Mouse (Mus musculus): Measurements from ENCODE around the gene Cx3cl1.
A peak's percentile ranks its signal among the peaks of the same experiment; 100 is the strongest.

Gene Cx3cl1

DNA sequence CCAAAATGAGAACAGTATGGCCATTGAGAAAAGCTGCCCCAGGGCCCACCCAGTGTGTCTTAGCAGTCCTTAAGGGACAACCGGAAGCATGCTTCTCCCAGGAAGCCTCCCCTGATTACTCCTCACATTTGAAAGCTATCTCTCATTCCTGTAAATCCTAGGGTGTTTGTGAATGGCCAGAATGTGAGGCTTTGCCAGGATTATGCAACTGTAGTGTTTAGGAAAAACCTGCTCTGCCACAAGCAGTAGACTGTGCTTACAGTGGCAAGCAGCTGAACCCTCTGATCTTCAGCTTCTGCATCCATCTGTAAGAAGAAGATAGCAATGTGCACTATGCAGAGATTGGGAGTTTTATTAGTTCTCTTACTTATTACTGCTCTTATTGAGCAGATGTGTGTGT, 2.8 kb downstream of the Cx3cl1 start:
- DNase-seq, result no peak

DNA sequence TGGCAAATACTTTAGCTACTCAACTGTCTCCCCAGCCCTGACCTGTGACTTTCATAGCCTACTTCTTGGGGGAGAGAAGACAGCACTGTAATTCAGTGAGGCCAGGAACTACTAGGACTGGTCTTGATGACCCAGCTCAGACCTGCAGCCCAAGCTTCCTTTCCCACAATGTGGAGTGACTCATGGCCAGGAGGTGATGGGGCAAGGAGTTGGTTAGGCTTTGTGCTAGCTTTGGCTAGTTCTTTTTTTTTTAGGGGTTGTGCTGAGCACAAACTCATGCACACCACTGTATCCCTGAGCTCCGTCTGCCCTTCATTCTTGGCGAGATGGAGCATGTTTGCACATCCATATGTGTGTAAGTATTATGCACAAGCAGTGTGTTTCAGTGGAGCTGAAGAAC, 4.5 kb downstream of the Cx3cl1 start:
- DNase-seq, result no peak

DNA sequence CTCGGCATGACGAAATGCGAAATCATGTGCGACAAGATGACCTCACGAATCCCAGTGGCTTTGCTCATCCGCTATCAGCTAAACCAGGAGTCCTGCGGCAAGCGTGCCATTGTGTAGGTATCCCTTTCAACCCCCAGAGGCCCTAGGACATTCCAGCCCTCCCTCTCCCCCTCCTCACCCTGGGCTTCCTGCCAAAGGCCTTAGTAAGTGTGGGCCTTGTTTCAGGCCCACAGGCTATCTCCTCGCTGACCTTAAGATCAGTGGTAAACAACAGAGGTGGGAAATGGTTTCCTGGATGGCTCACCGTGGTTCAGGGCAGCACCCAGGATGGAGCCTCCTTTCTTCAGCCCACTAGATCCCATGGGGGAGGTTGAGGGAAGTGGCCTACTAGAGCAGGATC, 6.2 kb downstream of the Cx3cl1 start:
- DNase-seq, result no peak

DNA sequence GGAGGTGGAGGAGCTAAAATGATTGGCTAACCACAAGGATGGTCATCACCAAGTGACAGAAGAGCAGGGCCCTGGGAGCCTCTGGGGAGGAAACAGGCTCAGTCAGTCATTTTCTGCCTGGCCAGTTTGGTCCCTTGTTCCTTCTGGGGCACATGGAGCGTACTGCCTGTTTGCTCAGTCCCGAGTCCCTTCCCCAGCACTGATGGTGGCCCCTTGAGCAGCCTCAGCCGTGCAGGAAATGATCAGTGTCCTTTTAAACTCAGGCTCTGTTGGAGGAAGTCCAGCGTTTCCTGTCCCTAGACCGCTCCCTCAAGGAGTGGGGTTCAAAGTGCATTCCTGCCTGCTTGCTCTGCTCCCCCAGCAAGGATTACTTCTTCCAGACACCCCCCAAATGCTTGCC, 6.7 kb downstream of the Cx3cl1 start:
- DNase-seq, result peak; percentile 92

DNA sequence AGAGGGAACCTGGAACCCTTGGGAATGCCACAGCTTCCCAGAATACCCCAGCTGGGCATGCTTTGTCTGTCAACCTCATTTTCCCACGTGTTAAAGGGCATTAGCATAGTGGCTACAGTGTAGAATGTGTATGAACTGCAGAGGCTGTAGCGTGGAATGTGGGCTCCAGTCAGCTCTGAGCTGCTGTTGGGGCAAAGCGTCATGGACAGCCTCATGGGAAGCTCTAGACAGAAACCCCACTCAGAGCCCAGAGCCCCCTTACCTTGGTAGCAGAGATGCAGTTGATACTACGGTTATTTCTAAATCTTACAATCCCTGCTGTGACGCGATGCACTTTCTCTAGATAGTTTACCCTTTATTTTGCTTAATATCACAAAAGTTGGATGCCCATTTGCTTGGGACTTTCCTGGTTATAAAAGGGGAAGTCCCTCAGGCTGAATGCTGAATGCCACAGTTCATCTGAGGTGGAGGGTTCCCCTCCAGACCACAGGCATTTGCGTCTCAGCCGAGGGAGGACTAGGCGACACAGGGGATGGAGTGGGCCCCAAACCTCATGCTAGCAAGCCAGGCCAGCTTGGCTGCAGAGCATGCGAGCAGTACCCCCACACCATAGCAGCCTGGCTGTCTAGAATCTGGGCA, 7.2 kb downstream of the Cx3cl1 start:
- no peak for DNase-seq

DNA sequence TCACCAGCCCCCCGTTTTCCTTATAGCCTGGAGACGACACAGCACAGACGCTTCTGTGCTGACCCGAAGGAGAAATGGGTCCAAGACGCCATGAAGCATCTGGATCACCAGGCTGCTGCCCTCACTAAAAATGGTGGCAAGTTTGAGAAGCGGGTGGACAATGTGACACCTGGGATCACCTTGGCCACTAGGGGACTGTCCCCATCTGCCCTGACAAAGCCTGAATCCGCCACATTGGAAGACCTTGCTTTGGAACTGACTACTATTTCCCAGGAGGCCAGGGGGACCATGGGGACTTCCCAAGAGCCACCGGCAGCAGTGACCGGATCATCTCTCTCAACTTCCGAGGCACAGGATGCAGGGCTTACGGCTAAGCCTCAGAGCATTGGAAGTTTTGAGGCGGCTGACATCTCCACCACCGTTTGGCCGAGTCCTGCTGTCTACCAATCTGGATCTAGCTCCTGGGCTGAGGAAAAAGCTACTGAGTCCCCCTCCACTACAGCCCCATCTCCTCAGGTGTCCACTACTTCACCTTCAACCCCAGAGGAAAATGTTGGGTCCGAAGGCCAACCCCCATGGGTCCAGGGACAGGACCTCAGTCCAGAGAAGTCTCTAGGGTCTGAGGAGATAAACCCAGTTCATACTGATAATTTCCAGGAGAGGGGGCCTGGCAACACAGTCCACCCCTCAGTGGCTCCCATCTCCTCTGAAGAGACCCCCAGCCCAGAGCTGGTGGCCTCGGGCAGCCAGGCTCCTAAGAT, 7.9 kb downstream of the Cx3cl1 start:
- no peak for DNase-seq

DNA sequence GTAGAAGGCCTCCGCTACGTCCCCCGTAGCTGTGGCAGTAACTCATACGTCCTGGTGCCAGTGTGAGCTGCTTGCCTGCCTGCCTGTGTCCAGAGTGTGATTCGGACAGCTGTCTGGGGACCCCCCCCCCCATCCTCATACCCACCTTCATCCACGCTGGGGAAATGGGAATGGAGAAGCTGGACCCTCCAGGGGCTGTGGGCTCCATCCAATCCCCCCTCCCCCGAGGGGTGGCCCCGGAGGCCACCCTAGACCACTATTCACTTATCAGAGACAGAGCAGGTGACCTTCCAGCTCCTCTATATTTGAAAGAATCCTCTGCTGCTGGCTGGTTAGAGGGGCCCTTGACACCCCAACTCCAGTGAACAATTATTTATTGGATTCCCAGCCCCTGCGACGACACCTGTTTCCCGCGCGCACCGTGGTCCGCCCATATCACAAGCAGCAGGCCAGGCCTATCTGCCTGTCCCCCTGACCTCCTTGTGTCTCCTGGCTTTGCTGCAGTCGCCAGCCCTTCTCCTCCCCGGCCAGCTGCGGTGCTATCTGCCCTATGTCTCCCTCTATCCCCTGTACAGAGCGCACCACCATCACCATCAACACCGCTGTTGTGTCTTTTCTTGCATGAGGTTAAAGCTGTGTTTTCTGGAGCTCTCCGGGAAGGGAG, 8.8 kb downstream of the Cx3cl1 start:
- no peak for DNase-seq

DNA sequence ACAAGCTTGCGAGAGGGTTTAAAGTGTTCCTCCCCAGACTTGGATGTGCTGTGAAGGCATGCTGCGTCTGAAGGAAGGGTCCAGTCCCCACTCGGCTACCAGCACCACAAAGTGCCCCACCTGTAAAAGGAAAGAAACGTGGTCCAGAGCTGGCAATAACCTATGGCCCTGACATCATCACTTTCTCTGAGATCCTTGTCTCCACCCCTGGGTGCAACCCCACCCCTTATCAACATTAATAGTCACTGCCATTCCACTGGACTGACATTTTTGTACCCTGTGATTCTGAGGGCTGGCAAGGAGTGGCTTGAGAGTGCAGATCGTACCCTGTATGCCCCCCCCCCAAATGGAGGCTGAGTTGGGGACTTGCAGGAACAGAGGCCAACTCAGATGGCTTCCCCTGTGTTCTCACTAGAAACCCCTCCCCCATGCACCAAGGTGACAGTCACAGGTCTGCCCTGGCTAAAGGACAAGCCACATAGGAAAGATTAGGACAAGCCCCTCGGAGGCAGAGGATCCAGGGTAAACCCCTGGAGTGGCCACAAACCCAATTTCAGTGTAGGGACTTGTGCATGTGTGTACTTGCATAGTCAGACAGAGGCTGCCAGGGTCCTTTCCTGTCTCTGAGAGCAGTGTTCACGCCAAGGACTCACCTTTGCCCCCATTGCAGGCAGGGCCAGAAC, 9.5 kb downstream of the Cx3cl1 start:
- DNase-seq, result no peak

DNA sequence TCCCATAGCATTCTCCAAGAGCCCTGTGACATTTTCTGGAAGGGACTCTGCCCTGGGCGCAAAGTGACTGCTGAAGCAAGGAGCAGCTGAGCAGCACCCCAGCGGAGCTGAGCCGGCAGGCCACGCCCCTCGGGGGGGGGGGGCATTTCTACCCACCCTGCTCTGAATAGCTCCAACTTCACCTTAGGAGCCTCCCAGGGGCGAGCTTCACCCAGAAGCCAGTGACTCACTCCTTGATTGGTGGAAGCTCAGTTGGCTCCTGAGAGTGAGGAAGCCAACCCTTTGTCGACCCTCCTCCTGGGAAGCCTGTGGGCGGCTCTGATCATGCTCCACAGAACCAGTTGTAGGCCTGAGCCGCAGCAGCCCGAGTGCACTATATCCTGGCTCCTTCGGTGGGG, 10.0 kb downstream of the Cx3cl1 start:
- peak; percentile 95 for DNase-seq

DNA sequence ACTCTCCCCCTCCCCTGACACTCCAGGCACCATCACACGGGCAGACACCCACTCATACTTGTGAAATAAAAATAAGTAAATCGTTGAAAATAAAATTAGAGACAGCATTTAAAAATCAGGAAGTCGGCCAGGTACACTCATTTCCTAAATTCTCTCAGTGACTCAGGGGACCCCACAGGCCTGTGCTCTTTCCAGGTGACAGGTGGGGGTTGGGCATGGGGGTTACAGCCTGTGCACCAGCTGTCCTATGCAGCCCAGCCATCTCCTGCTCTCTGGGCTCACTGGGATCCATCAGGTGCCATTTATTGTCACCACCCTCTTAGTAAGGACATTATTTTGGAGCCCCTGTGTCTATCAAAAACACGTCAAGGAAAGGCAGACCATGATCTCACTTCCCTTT, 12.1 kb downstream of the Cx3cl1 start:
- DNase-seq, result no peak

DNA sequence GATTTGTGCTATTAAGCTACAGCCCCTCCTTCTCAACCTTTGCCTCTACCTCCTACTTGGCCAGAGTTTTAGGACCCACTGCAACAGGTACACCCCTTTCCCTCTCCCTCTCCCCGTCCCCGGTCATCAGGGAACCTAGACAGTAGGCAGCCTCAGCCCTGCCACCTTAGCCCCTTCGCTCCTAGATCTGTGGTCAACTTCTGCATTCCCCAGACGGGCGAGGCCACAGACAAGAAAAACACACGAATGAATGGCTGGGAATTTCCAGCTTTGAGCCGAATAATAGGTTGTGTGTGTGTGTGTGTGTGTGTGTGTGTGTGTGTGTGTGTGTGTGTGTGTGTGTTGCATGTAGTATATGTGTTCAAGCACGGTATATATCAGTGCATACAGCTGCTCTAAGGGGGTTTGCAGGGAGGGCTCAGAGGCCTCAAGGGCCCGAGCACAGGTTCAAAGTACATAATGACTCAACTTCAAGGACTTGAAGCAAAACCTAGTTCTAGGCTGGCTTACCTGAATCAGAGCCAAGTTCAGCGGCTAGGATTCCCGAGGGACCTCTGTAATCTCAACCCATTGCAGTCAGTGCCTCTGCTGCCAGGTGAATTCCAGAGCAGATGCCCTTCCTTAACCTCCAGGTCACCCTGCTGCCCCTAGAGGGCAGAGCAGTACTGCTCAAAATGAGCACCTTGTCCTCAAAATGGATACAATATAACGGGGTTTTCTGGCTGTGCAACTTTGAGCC, 13.6 kb downstream of the Cx3cl1 start:
- DNase-seq, result peak; percentile 90

DNA sequence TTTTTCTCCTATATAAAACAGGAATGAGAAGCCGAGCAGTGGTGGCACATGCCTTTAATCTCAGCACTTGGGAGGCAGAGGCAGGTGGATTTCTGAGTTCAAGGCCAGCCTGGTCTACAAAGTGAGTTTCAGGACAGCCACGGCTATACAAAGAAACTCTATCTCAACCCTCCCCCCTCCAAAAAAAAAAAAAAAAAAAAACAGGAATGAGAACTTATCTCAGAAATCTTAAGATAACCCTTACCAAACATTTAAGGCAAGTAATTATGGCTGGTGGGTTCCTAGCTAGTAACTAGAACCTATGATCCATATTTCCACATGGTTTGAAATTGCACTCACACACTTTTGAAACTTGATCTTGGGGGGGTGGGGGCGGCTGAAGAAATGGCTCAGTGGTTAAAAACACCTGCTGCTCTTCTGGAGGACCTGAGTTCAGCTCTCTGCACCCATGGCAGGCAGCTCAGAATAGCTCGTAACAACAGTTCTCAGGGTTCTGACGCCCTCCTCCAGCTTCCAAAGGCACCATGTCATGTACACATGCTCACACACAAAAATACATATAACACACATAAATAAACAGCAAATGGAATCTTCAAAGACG, 14.3 kb downstream of the Cx3cl1 start:
- no peak for DNase-seq

DNA sequence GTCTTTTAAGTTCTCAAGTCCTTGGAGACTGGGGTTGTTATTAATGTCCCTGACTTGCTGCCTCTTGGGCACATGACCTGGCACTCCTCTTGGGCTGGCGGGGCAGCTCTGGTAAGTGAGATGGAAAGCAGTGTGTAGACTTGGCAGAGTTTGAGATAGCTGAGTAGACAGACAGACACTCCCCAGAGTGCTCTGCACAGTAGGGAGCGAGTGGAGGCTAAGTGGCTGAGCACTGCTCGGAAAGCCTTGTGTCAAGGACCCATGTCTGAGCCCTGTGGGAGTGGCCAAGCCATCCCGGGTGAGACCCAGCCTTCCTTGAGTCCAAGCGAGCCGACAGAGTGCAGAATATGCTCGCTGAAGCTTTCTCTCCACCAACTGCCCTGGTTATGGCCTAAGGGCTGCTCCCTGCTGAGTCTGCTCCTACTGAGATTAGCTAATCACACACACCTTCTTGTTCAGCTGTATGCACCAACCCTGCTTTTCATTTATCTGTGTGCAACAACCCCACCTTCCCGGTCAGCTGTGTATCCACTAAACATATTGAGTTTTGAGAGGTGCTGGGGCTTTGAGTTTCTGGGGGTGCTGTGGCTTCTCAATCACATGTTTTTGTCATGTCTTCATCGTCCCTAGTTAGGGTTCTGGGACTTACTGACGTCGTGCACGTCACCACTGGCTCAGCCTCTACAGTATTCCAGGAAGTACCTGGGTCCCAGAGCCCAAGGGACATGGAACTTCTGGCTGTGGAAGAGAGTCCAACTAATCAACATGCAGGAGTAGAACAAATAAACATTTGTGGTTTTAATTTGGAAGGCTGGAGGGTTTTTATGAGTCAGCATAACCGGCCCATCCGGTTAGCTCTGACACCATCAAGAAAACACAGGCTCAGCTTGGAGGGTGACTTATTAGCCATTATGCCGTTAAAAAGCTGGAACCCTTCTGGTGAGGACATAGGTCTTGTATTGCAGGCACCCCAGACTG, 16.0 kb downstream of the Cx3cl1 start:
- DNase-seq, result peak; percentile 83

DNA sequence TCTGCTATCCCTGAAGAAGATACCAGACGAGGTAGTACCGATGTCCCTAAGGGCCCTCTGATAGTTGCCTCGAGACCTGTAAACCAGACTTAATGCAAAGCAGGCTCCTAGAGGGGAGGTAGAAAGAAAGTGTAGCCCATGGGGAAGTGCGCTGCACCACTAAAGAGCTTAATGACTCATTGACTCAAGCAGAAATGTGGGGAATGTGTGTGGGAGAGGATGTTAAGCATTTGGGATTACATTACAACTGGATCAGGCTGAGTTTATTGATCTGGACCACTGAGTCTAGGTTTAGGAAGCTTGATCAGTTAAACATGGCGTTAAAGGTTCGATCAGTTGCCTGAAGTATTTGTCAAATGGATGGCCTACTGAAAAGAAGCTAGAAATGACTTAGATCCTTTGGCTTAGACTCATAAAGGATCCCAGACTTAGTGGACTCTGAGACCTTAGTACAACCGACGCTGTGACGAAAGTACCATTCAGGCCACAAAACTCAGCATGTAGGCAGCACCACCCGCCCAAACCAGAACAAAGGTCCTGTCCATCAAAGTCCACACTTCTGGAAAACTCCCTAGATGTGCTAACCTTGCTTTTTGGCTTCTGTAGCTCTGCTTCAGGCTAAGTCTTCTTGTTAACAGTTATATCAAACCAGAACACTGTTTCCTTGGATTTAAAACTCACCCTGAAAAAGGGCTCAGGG, 17.6 kb downstream of the Cx3cl1 start:
- peak; percentile 78 for DNase-seq

DNA sequence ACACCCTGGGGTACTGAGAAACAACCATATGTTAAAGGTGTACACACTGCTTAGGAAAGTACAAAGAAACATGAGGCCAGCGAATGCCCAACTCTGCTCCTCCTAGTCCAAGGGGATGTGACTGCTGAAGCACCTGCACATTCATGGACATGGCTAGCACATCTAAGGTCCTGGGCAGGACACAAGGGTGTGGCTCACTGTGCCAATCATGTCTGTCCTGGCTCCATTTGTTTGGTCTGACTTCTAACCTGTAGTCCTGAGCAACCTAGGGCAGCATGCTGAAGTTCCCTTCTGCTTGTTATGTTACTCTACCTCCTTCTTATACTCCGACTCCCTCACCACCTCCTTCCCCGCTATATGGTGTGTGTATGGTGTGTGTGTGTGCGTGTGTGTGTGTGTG, 22.6 kb downstream of the Cx3cl1 start:
- DNase-seq, result no peak

DNA sequence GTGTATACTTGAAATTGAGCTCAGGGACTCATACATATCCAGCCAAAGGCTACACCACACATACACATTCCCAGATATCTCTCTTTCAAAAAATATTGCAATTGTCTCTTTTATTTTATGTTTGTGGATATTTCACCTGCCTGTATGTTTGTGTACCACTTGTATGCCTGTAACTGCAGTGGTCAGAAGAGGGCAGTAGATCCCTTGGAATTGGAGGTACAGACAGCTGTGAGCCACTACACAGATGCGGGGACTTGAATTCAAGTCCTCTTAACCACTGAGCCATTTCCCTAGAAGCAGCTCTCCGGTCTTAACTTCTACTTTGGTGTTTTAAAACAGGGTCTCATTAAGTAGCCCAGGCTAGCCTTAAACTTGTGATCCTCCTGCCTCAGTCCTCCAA, 23.0 kb downstream of the Cx3cl1 start:
- no peak for DNase-seq

DNA sequence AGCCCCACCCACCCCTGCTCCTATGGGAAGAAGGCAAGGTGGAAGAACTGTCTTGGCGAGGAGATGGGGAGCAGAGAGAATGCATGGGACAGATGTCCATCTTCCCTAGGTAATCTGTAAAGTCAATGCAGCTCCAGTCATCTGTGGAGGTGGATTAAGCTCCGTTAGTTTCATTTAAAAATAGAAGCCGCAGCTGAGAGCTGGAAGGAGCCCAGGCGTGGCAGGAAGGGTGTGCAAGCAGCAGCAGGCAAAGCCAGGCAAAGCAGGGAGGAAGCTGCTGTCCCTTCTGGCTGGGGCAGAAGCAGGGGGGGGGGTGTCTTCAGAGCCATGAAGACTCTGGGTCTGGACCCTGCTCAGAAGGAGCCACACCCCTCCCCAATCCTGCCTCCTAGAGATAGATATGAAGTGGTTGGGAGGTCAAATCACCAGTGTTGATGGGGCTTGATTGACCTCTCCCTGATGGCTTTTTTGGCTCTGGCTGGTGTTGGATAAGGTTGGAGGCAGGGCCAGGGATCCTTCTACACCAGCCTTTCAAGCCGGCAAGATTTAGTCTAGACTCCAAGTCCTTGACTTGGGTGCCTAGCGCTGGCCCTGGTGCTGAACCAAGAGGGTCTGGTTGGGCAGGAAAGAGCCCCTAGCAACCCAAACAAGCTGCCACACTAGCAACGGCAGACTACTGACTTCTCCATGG, 28.6 kb downstream of the Cx3cl1 start:
- no peak for DNase-seq

DNA sequence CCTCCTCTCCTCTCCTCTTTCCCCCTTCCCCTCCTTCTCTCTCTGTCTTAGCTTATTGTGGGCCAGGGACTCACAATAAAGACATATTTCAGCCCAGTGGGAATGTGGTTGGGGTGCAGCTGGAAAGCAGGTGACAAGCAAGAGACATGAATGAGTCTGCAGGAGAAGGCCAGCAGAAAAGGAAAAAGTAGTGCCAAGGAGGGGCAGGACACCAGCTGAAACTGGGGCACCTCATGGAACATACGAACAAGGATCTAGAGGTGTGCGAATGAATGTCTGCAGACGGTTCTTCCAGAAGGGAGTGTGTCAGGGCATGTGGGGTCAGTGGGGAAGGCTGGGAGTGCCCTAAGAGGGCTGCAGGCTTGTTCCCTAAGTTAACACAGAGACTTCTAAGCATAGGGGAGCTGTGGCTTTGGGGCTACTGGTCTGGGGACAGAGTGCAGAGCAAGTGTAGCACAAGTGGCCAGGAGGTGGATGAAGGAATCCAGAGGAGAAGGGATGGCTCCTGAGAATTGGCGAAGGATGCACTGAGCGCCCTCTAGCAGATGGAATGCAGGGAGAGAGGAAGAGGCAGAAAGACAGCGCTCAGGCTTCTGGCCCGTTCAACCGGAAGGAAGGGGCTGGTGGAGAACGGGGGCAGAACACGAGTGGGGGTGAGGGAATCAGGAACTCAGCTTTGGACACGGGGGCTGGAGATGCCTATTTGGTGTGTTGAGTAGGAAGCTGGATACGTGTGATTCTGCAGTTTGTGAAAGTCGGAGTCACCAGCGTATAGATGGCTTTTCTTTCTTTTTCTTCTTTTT, 29.7 kb downstream of the Cx3cl1 start:
- peak; percentile 72 for DNase-seq

DNA sequence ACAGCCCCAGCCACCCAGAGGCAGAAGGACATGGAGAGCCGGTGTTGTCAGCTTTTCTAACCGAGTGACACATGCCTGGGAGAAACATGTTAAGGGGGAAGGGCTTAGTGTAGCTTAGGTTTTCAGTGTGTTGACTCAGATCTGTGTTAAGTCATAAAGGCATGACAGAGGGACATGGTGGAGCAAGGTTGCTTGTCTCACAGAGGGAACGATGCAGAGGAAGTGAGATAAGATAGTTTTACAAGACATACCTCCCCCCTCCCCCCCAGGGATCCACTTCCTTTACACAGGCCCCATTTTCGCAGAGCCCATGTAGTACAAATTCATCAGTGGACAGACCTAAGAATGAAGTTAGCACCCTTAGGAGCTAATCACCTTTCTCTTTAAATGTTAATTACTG, 30.6 kb downstream of the Cx3cl1 start:
- no peak for DNase-seq
